Mouse (Mus musculus) gastrocnemius, postnatal 36 days (tissue): ENCODE results near the gene Nup98. TPM values are rescaled to one million over a fixed set of nuclear protein-coding genes. Genes with fewer than 3 reads are reported as not detected.

Experiments used
- DNase-seq, 2 experiments: peaks; one replicate each; pipeline ENCODE4 v3.0.0; 2022
- intact Hi-C: fragments of 180-260 bp; cut with DNase I; formaldehyde crosslinking; loops from one replicate; pipeline ENCODE4 v1.15.1; 2025
- total RNA-seq, 2 experiments: library from RNA; stranded (reverse); gene quantifications; 2 replicates each; pipeline ENCODE4 v1.2.3; 2021

The Nup98 gene
- total RNA-seq, 2 experiments from 2014 or later, result 20.8 to 22.6 TPM

- intact Hi-C loops, result no loop called here
- no peak for DNase-seq
Observed at GRCm38 (mm10) chr7:102082816-102083215, 127.2 kb downstream of the Nup98 start, which contains the start of gene Trpc2. Gene Trpc2, plus strand, starts transcription at chr7:102083116.

GRCm38 (mm10) chr7:102081784-102082183 lies 128.2 kb downstream of the Nup98 start:
- intact Hi-C loops, result no loop called here
- no peak for DNase-seq

- DNase-seq, result no peak
- intact Hi-C loops, result no loop called here
Observed at GRCm38 (mm10) chr7:102080311-102080710, 129.7 kb downstream of the Nup98 start.

GRCm38 (mm10) chr7:102078517-102078916 lies 131.5 kb downstream of the Nup98 start:
- no peak for DNase-seq
- intact Hi-C loops, result loop anchor here (5.0 kb wide), 2 partner anchors 76 to 161 kb away; no protein-coding TSS in a partner anchor

GRCm38 (mm10) chr7:102076714-102077296 lies 133.2 kb downstream of the Nup98 start:
- intact Hi-C loops, result loop anchor here (5.0 kb wide), 2 partner anchors 75 to 160 kb away; no protein-coding TSS in a partner anchor
- no peak for DNase-seq

Other genes with a start within 250 kb of the Nup98 start
- 1 to 10 TPM; 1.3 to 2.4 TPM for gene Il18bp, start 191.5 kb downstream of the Nup98 start, total RNA-seq
- gene Rnf121, start 144.7 kb downstream of the Nup98 start, total RNA-seq, result 10 to 100 TPM; 22.0 to 22.5 TPM
- 1 to 10 TPM; 3.2 to 4.5 TPM for gene Xndc1, start 144.7 kb downstream of the Nup98 start, total RNA-seq
- under 1 TPM; 0.54 to 0.66 TPM for gene Xntrpc, start 144.5 kb downstream of the Nup98 start, total RNA-seq
- gene Trpc2, start 127.1 kb downstream of the Nup98 start, total RNA-seq, result under 1 TPM; 0.42 to 0.54 TPM
- gene Art1, start 108.4 kb downstream of the Nup98 start, total RNA-seq, result 100 to 1,000 TPM; 439 to 486 TPM
- 10 to 100 TPM; 12.9 to 16.4 TPM for gene Art5, start 100.7 kb downstream of the Nup98 start, total RNA-seq
- not detected for gene Chrna10, start 93.3 kb downstream of the Nup98 start, total RNA-seq
- gene Pgap2, start within 50 bp of the Nup98 start, total RNA-seq, result 10 to 100 TPM; 23.3 to 25.4 TPM
- 10 to 100 TPM; 15.6 to 15.7 TPM for gene Rhog, start 45.9 kb upstream of the Nup98 start, total RNA-seq
- 100 to 1,000 TPM; 155 to 167 TPM for gene Stim1, start 57.6 kb upstream of the Nup98 start, total RNA-seq
- gene Rrm1, start 231.5 kb upstream of the Nup98 start, total RNA-seq, result 10 to 100 TPM; 12.9 to 15.1 TPM